Mouse (Mus musculus) spleen, embryonic (tissue): ENCODE data around the gene Icos.

Experiments used
- CTCF ChIA-PET: fragments of 350-600 bp; sonication (Branson Sonifier 250); formaldehyde crosslinking; loops from one replicate; lab custom pipeline; 2022; lab: Charles Lee

The Icos gene

GRCm38 (mm10) chr1:60977641-60978040, at the start of gene Icos:
TSS of gene Icos (plus strand) at chr1:60977927.
- CTCF ChIA-PET: no interaction called here

- CTCF ChIA-PET: no interaction called here
Observed at GRCm38 (mm10) chr1:60929036-60929435, 48.7 kb upstream of the Icos start.

GRCm38 (mm10) chr1:60930397-60930796, 47.3 kb upstream of the Icos start:
- CTCF ChIA-PET: interaction anchor here (0.6 kb wide), 1 partner anchor 9 kb away, joined by 3 read pairs; no protein-coding TSS in a partner anchor

GRCm38 (mm10) chr1:60935968-60936581, 41.7 kb upstream of the Icos start:
- CTCF ChIA-PET: no interaction called here

- CTCF ChIA-PET: no interaction called here
Observed at GRCm38 (mm10) chr1:60936963-60937711, 40.6 kb upstream of the Icos start.

GRCm38 (mm10) chr1:60938256-60938655, 39.5 kb upstream of the Icos start:
- CTCF ChIA-PET: no interaction called here

- CTCF ChIA-PET: interaction anchor here (0.6 kb wide), 1 partner anchor 34 kb away, joined by 4 read pairs; no protein-coding TSS in a partner anchor
Observed at GRCm38 (mm10) chr1:60938974-60939373, 38.8 kb upstream of the Icos start.

GRCm38 (mm10) chr1:60940023-60940422, 37.7 kb upstream of the Icos start:
- CTCF ChIA-PET: interaction anchor here (0.6 to 0.7 kb wide), 2 partner anchors 36 to 64 kb away, joined by 3 to 4 read pairs; no protein-coding TSS in a partner anchor

- CTCF ChIA-PET: interaction anchor here (2.3 kb wide), 1 partner anchor 39 kb away, joined by 7 read pairs; no protein-coding TSS in a partner anchor
Observed at GRCm38 (mm10) chr1:60940620-60941019, 37.1 kb upstream of the Icos start.

GRCm38 (mm10) chr1:60941056-60942048, 36.4 kb upstream of the Icos start:
- CTCF ChIA-PET: interaction anchor here (0.7 to 2.3 kb wide), 2 partner anchors 15 to 40 kb away, joined by 5 to 7 read pairs; no protein-coding TSS in a partner anchor

- CTCF ChIA-PET: interaction anchor here (0.5 to 1.1 kb wide), 3 partner anchors 34 to 193 kb away, joined by 3 to 7 read pairs (median 3); no protein-coding TSS in a partner anchor
Observed at GRCm38 (mm10) chr1:60942921-60943320, 34.8 kb upstream of the Icos start.

GRCm38 (mm10) chr1:60945633-60946401, 31.9 kb upstream of the Icos start:
- CTCF ChIA-PET: no interaction called here

GRCm38 (mm10) chr1:60948112-60948511, 29.6 kb upstream of the Icos start:
- CTCF ChIA-PET: no interaction called here

- CTCF ChIA-PET: interaction anchor here (0.7 kb wide), 1 partner anchor 125 kb away, joined by 9 read pairs; no protein-coding TSS in a partner anchor
Observed at GRCm38 (mm10) chr1:60952958-60953357, 24.8 kb upstream of the Icos start.

- CTCF ChIA-PET: no interaction called here
Observed at GRCm38 (mm10) chr1:60953686-60954085, 24.0 kb upstream of the Icos start.

- CTCF ChIA-PET: interaction anchor here (0.6 to 1.2 kb wide), 3 partner anchors 32 to 420 kb away, joined by 3 to 7 read pairs (median 3); no protein-coding TSS in a partner anchor
Observed at GRCm38 (mm10) chr1:60954759-60955158, 23.0 kb upstream of the Icos start.

GRCm38 (mm10) chr1:60955186-60955585, 22.5 kb upstream of the Icos start:
- CTCF ChIA-PET: interaction anchor here (0.6 to 1.2 kb wide), 3 partner anchors 32 to 421 kb away, joined by 3 to 7 read pairs (median 3); no protein-coding TSS in a partner anchor

GRCm38 (mm10) chr1:60956196-60956595, 21.5 kb upstream of the Icos start:
- CTCF ChIA-PET: interaction anchor here (0.5 to 0.6 kb wide), 3 partner anchors 15 to 604 kb away, joined by 3 to 5 read pairs (median 5); no protein-coding TSS in a partner anchor

- CTCF ChIA-PET: interaction anchor here (0.5 kb wide), 1 partner anchor 57 kb away, joined by 3 read pairs; no protein-coding TSS in a partner anchor
Observed at GRCm38 (mm10) chr1:60958287-60958686, 19.4 kb upstream of the Icos start.

- CTCF ChIA-PET: no interaction called here
Observed at GRCm38 (mm10) chr1:60959246-60959645, 18.5 kb upstream of the Icos start.
